ENCODE assay signal across 8 mouse cellular contexts in genomic region chr1:82282992-82283611, GRCm38 (mm10). TPM values are rescaled to one million over a fixed set of nuclear protein-coding genes. Genes with fewer than 3 reads are reported as not detected.
A peak's percentile ranks its signal among the peaks of the same experiment; 100 is the strongest.
DNase-seq lines count a peak whose midpoint lies in the region; ATAC-seq and TF ChIP-seq lines count a peak whose summit lies in the region.

No protein-coding gene starts in this region.

- under 1% methylated on average over 35 of the region's 35 CpGs for WGBS in forebrain, embryonic 13.5 days
- WGBS in large intestine, adult 2 months = 3% methylated on average over 35 of the region's 35 CpGs
- WGBS in neural tube, embryonic 14.5 days = 1% methylated on average over 35 of the region's 35 CpGs

- H3K9ac ChIP-seq in CH12.LX (ENCODE audit: insufficient read depth, low read depth) = no peak overlapping the region; the same call in 1 of the 2 replicates
- peak overlapping the region; percentile 76 for H3K9ac ChIP-seq in forebrain, embryonic 13.5 days
- peak overlapping the region; percentile 53 for H3K9ac ChIP-seq in neural tube, embryonic 14.5 days (replicated peaks; ENCODE audit: low read depth, low read length)

- TF ChIP-seq EP300 in CH12.LX (IDR thresholded peaks at IDR 0.05; ENCODE audit: low read length) = no peak

- in situ Hi-C loops in CH12.LX (cut with MboI; ENCODE audit: low pct_ligation_motif_present, low pct_unique_long_range_greater_than_20kb, low sequenced_read_pairs) = loop anchor here (25.0 kb wide), 1 partner anchor 971 kb away; no protein-coding TSS in a partner anchor

- H3K9me3 ChIP-seq in CH12.LX (replicated peaks; ENCODE audit: low read length) = no peaks in the 10 kb centered on the region
- no peaks in the 10 kb centered on the region for H3K9me3 ChIP-seq in forebrain, embryonic 13.5 days (replicated peaks)
- H3K9me3 ChIP-seq in neural tube, embryonic 14.5 days (ENCODE audit: control insufficient read depth, low read length) = no peaks in the 10 kb centered on the region

- H3K36me3 ChIP-seq in CH12.LX (replicated peaks in 1 of 2; ENCODE audit: control insufficient read depth in 1 of 2, insufficient read depth in 1 of 2, low read length in 1 of 2) = no peaks in the 10 kb centered on the region
- H3K36me3 ChIP-seq in forebrain, embryonic 13.5 days (ENCODE audit: poor library complexity, severe bottlenecking) = peaks cover 19% of the 10 kb centered on the region
- H3K36me3 ChIP-seq in neural tube, embryonic 14.5 days (ENCODE audit: control insufficient read depth, insufficient read depth, low read length) = no peaks in the 10 kb centered on the region; the same call in 1 of the 2 replicates
- no peaks in the 10 kb centered on the region for H3K36me3 ChIP-seq in testis, adult 2 months (ENCODE audit: control insufficient read depth, insufficient read depth, low read length)

- no peak for TF ChIP-seq RAD21 in CH12.LX (IDR thresholded peaks at IDR 0.05; ENCODE audit: low read depth, low read length)

- peak overlapping the region in 1 of 3 experiments; percentile 41 for H3K4me3 ChIP-seq in CH12.LX (replicated peaks in 1 of 3; ENCODE audit: low read depth in 2 of 3, low read length in 2 of 3, poor library complexity in 1 of 3)
- H3K4me3 ChIP-seq in forebrain, embryonic 13.5 days = peak overlapping the region; percentile 78
- peak overlapping the region; percentile 44 for H3K4me3 ChIP-seq in neural tube, embryonic 14.5 days (ENCODE audit: low read depth, low read length)
- H3K4me3 ChIP-seq in testis, adult 2 months (ENCODE audit: control insufficient read depth, low read depth, low read length) = peak overlapping the region; percentile 88

- no peaks in the 10 kb centered on the region for H3K4me1 ChIP-seq in CH12.LX (ENCODE audit: control insufficient read depth in 1 of 2, insufficient read depth in 2 of 2)
- H3K4me1 ChIP-seq in forebrain, embryonic 13.5 days = peaks cover 59% of the 10 kb centered on the region
- H3K4me1 ChIP-seq in neural tube, embryonic 14.5 days (ENCODE audit: control insufficient read depth, insufficient read depth, low read length) = peaks cover 29% of the 10 kb centered on the region
- H3K4me1 ChIP-seq in testis, adult 2 months (ENCODE audit: control insufficient read depth, insufficient read depth, low read length) = peaks cover 10% of the 10 kb centered on the region

- H3K79me2 ChIP-seq in CH12.LX (replicated peaks; ENCODE audit: control insufficient read depth, extremely low read depth, insufficient read depth, poor library complexity, severe bottlenecking) = no peaks in the 10 kb centered on the region

- TF ChIP-seq CTCF in CH12.LX (conservative IDR thresholded peaks at IDR 0.05 in 1 of 2, IDR thresholded peaks at IDR 0.05 in 1 of 2; ENCODE audit: low read depth in 2 of 2, low read length in 2 of 2) = no peak
- TF ChIP-seq CTCF in testis, adult 2 months (IDR thresholded peaks at IDR 0.05; ENCODE audit: control insufficient read depth, insufficient read depth, insufficient replicate concordance, low read depth, low read length) = no peak

- TF ChIP-seq POLR2A in CH12.LX (IDR thresholded peaks at IDR 0.05; ENCODE audit: low read depth, low read length) = peak; percentile 37; the same call in 1 of the 2 replicates
- TF ChIP-seq POLR2A in testis, adult 2 months (IDR thresholded peaks at IDR 0.05; ENCODE audit: control insufficient read depth, low read depth, low read length) = peak; percentile 41; the same call in 1 of the 2 replicates

- dilution Hi-C loops in CH12.LX (cut with MboI; ENCODE audit: extremely low pct_ligation_motif_present, extremely low pct_unique_long_range_greater_than_20kb, low sequenced_read_pairs) = no loop called here

- H3K27me3 ChIP-seq in CH12.LX (replicated peaks) = no peaks in the 10 kb centered on the region
- H3K27me3 ChIP-seq in forebrain, embryonic 13.5 days = no peaks in the 10 kb centered on the region
- H3K27me3 ChIP-seq in neural tube, embryonic 14.5 days (ENCODE audit: control insufficient read depth, insufficient read depth, low read length) = no peaks in the 10 kb centered on the region
- no peaks in the 10 kb centered on the region for H3K27me3 ChIP-seq in testis, adult 2 months (ENCODE audit: control insufficient read depth, insufficient read depth, low read length)

- no peak overlapping the region for H3K27ac ChIP-seq in CH12.LX (ENCODE audit: insufficient read depth, low read depth)
- H3K27ac ChIP-seq in forebrain, embryonic 13.5 days = peak overlapping the region; percentile 97
- peak overlapping the region; percentile 93 for H3K27ac ChIP-seq in neural tube, embryonic 14.5 days (ENCODE audit: low read depth, low read length)
- H3K27ac ChIP-seq in testis, adult 2 months (ENCODE audit: control insufficient read depth, insufficient read depth, low read depth, low read length) = peak overlapping the region; percentile 78

- peak overlapping the region; percentile 46 for H3K4me2 ChIP-seq in CH12.LX (ENCODE audit: insufficient read depth, low read depth, poor library complexity, severe bottlenecking)
- H3K4me2 ChIP-seq in forebrain, embryonic 13.5 days = peak overlapping the region; percentile 87
- H3K4me2 ChIP-seq in neural tube, embryonic 14.5 days (ENCODE audit: low read depth, low read length) = peak overlapping the region; percentile 84

- peak; percentile 91 for ATAC-seq in cerebellum, adult (ENCODE audit: insufficient number of reproducible peaks, low FRiP score, low TSS enrichment)
- ATAC-seq in forebrain, embryonic 13.5 days = peak; percentile 98
- peak; percentile 98 for ATAC-seq in neural tube, embryonic 14.5 days (ENCODE audit: low read depth)

- intact Hi-C loops in heart, postnatal 10 days (cut with DNase I) = loop anchor here (5.0 to 10.0 kb wide), 2 partner anchors 36 to 548 kb away; no protein-coding TSS in a partner anchor

- DNase-seq in CH12.LX (ENCODE audit: extremely low read depth) = peak; percentile 68
- DNase-seq in heart, postnatal 10 days = peak; percentile 92 to 94
- DNase-seq in large intestine, adult 2 months (ENCODE audit: low read depth, low spot score) = peak; percentile 55
- peak; percentile 86 to 89 for DNase-seq in lung, adult 18-20 months

TF ChIP-seq in CH12.LX, 34 proteins besides CTCF, POLR2A, EP300 and RAD21:
- TF ChIP-seq CHD1 (IDR thresholded peaks at IDR 0.05; ENCODE audit: low read depth, low read length) (no peak), TBP (conservative IDR thresholded peaks at IDR 0.05; ENCODE audit: low read depth, low read length) (no peak), IRF4 (IDR thresholded peaks at IDR 0.05; ENCODE audit: low read depth, low read length) (no peak), MXI1 (IDR thresholded peaks at IDR 0.05; ENCODE audit: low read depth, low read length) (no peak), USF1 (IDR thresholded peaks at IDR 0.05; ENCODE audit: low read depth, low read length) (peak; percentile 21; the same call in 1 of the 2 replicates), MEF2A (IDR thresholded peaks at IDR 0.05; ENCODE audit: borderline replicate concordance, low read depth, low read length) (no peak), MAX (IDR thresholded peaks at IDR 0.05; ENCODE audit: low read length) (peak; percentile 33; the same call in 1 of the 2 replicates), BHLHE40 (IDR thresholded peaks at IDR 0.05; ENCODE audit: low read depth, low read length) (no peak), GABPA (IDR thresholded peaks at IDR 0.05; ENCODE audit: insufficient replicate concordance, low read depth, low read length) (no peak), HCFC1 (IDR thresholded peaks at IDR 0.05; ENCODE audit: low read depth, low read length) (no peak), ETS1 (conservative IDR thresholded peaks at IDR 0.05; ENCODE audit: low read depth, low read length) (no peak), ZMIZ1 (IDR thresholded peaks at IDR 0.05; ENCODE audit: low read depth, low read length) (no peak), RCOR1 (conservative IDR thresholded peaks at IDR 0.05; ENCODE audit: low read depth, low read length) (no peak), ELF1 (IDR thresholded peaks at IDR 0.05; ENCODE audit: low read depth, low read length) (0 out of 2 replicates have a peak, but pooled peaks have one; percentile 15), SIN3A (IDR thresholded peaks at IDR 0.05; ENCODE audit: low read length) (no peak), JUN (IDR thresholded peaks at IDR 0.05; ENCODE audit: insufficient read depth, low read depth, low read length) (no peak), ZNF384 (IDR thresholded peaks at IDR 0.05; ENCODE audit: low read depth, low read length) (peak; percentile 78), POLR2AphosphoS2 (IDR thresholded peaks at IDR 0.05; ENCODE audit: low read depth, low read length) (no peak)

RNA-seq across cellular contexts. Expression of gene Irs1, which starts 8.1 kb away (rescaled TPM):
- total RNA-seq in CH12.LX (2012; rRNA removed) (not detected in 2 replicates), CH12.LX (2014; rRNA removed) (not detected in 2 replicates)
- polyA plus RNA-seq in CH12.LX (2012; ENCODE audit: insufficient read length, low read depth) = not detected in 2 replicates
- 9.0 and 10.7 TPM in 2 replicates for polyA plus RNA-seq in forebrain, embryonic 13.5 days (2015; fragmentation: Nextera tagmentation; extraction: Ambion mirVana)
- total RNA-seq in heart, postnatal 10 days (2021) = 10 to 100 TPM; 29.7 to 41.2 TPM
- polyA plus RNA-seq in large intestine, adult 2 months (2012; rRNA removed) = 0.82 and 1.4 TPM in 2 replicates
- polyA plus RNA-seq in neural tube, embryonic 14.5 days (2014; fragmentation: Nextera tagmentation; extraction: Ambion mirVana) = 9.4 and 11.4 TPM in 2 replicates
- polyA plus RNA-seq in testis, adult 2 months (2012; rRNA removed) = 0.41 and 0.46 TPM in 2 replicates

RNA-seq across cellular contexts. Expression of gene Rhbdd1, which starts 33.1 kb away (rescaled TPM):
- total RNA-seq in CH12.LX (2012; rRNA removed) (12.1 and 19.8 TPM in 2 replicates), CH12.LX (2014; rRNA removed) (20.8 and 21.8 TPM in 2 replicates)
- polyA plus RNA-seq in CH12.LX (2012; ENCODE audit: insufficient read length, low read depth) = 11.5 and 12.6 TPM in 2 replicates
- polyA plus RNA-seq in forebrain, embryonic 13.5 days (2015; fragmentation: Nextera tagmentation; extraction: Ambion mirVana) = 5.7 and 6.3 TPM in 2 replicates
- 10 to 100 TPM; 10.7 to 11.6 TPM for total RNA-seq in heart, postnatal 10 days (2021)
- 7.8 and 12.1 TPM in 2 replicates for polyA plus RNA-seq in large intestine, adult 2 months (2012; rRNA removed)
- polyA plus RNA-seq in neural tube, embryonic 14.5 days (2014; fragmentation: Nextera tagmentation; extraction: Ambion mirVana) = 2.7 and 3.2 TPM in 2 replicates
- 45.3 and 46.4 TPM in 2 replicates for polyA plus RNA-seq in testis, adult 2 months (2012; rRNA removed)

RNA-seq across cellular contexts. Expression of gene Gm9747, which starts 50.2 kb away (rescaled TPM):
- total RNA-seq in CH12.LX (2012; rRNA removed) (not detected in 2 replicates), CH12.LX (2014; rRNA removed) (not detected in 2 replicates)
- polyA plus RNA-seq in CH12.LX (2012; ENCODE audit: insufficient read length, low read depth) = not detected in 2 replicates
- 25.9 and 31.3 TPM in 2 replicates for polyA plus RNA-seq in forebrain, embryonic 13.5 days (2015; fragmentation: Nextera tagmentation; extraction: Ambion mirVana)
- total RNA-seq in heart, postnatal 10 days (2021) = not detected
- not detected in 2 replicates for polyA plus RNA-seq in large intestine, adult 2 months (2012; rRNA removed)
- 33.9 and 35.4 TPM in 2 replicates for polyA plus RNA-seq in neural tube, embryonic 14.5 days (2014; fragmentation: Nextera tagmentation; extraction: Ambion mirVana)
- not detected in 2 replicates for polyA plus RNA-seq in testis, adult 2 months (2012; rRNA removed)

Comparison
In these comparisons a context has a peak if more than half of its experiments do, and no peak if none do; other contexts are left out.
1. RNA of gene Gm9747, which starts 50.2 kb away (polyA plus RNA-seq): 33.9 to 35.4 TPM in neural tube, embryonic 14.5 days and 25.9 to 31.3 TPM in forebrain, embryonic 13.5 days; not detected in large intestine, adult 2 months, not detected in CH12.LX and not detected in testis, adult 2 months; every median in the first group is over 10 times any median in the second.
2. Peak in every context shown above with its lines, with median percentiles within 50 percentile points of each other: DNase-seq, H3K4me2 ChIP-seq and ATAC-seq.